Mouse (Mus musculus) kidney, adult 8-10 months (tissue): Measurements from ENCODE around the gene Hsd17b1.

Source experiments
- DNase-seq, 2 experiments: peaks; one replicate each; pipeline ENCODE4 v3.0.0; 2022

The Hsd17b1 gene

DNA sequence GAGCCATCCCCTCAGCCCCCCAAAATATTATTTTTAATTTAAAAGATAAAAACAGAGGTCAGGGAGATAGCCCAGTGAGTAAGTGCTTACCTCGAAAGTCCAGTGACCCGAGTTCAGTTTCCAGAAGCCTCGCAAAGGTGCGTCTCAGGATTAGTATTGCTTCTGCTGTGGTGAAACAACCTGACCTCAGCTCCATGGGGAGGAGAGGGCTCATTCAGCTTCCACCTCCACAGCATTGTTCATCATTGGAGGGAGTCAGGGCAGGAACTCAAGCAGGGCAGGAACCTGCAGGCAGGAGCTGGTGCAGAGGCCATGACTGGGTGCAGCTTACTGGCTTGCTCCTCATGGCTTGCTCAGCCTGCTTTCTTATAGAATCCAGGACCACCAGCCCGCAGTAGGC, 17.2 kb upstream of the Hsd17b1 start:
- no peak for DNase-seq

DNA sequence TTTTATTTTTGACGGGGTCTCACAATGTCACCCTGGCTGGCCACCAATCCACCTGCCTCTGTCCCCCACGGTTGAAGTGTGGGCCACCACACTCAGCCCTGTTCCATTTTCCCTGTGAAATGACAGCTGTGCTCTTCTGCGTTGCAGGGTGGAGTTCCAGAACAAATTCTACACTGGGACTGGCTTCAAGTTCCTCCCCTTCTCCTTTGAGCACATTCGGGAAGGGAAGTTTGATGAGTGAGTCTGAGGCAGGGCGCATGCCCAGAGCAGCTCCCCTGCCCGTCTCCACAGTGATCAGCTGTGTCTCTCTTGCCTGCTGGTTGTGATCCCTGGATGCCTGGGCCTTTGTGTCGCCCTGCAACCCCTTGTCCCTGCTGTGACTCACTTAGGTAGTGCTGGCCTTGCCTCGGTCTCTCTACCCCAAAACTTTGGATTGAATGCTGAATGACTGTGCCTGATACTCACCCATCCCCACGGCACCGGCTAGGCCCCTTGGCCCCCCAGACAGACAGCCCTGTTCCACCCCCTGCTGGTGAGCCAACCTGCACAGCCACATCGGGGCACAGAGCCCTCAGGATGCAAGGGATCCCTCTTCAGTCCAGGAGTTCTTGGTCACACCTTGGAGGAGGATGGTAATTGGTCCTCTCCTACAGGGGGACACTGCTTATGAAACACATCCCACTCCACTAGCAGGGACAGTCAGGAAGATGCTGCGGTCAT, 15.9 kb upstream of the Hsd17b1 start:
- no peak for DNase-seq

DNA sequence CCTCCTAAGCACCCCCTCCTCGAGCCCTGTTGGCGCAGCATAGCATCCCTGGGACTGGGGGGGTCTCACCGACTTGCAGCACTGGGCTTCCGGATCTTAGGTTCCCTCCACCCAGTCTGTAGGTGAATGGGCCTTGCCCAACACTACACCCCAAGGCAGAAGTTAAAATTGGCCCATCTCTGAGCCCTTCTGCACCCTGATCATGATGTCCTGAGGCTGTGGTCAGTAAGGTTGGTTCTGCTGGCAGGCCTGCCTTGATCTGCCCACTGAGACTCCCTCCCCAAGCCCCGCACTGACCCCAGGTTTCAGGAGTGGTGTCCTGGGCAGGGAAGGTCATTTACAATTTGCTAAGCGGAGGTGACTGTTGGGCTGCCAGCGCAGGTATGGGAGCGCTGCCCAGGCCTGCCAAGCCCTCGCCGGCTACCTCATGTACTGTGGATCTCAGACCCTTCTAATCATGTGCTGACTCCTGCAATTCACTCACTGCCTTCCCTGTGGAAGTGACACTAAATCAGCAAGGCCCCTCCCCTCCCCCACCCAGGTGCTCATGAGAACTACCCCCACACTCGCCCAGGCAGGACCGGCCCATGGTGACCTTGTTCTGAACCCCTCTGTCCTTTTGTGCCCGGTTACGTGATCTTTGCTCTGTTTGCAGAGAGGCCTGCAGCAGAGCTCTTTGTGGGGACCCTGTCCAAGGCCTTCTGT, 15.1 kb upstream of the Hsd17b1 start:
- DNase-seq = no peak

DNA sequence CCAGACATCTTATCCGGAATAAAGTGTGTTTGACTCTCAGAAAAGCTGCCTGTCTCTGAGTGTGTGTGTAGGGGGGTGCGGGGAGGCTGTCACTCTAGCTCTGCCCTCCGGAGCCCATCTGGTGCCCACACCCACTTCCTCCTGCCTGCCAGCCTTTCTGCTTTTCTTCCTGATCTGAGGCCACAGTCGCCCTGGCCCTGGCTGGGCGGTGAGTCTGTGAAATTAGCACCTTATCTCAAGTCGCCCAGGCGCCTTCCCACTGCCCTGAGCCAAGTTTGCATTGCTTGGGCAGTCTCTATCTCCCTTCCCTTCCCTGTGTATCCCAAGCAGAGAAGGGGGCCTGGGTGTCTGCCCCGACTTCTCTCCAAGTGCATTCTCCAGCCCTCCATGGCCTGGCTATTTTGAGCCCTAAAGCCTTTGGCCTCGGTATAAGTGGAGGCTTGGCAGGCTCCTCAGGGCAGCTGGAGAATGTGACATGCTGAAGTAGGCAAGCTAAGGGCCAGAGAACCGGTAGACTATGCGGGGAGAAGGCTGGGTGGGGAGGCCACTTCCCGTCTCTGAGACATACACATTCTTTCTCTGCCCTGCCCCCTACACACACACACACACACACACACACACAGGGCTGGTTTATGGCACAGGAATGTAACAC, 14.4 kb upstream of the Hsd17b1 start:
- no peak for DNase-seq

DNA sequence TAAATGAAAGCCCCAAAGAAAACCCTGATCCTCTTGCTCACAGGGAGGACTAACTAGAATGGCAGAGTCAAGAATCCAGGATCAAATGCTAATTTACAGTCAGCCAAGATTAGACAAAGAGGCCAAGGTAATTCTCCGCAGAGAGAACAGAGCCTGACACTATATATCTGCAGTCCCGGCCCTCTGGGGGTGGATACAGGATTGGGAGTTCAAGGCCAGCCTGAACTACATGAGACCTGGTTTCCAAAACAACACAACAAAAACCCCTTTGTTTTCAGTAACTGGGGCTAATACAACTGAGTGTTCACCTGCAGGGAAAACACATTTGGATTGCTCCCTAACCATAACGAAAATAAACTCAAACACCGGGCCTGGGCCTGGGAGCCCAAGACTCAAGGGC, 13.7 kb upstream of the Hsd17b1 start:
- no peak for DNase-seq

DNA sequence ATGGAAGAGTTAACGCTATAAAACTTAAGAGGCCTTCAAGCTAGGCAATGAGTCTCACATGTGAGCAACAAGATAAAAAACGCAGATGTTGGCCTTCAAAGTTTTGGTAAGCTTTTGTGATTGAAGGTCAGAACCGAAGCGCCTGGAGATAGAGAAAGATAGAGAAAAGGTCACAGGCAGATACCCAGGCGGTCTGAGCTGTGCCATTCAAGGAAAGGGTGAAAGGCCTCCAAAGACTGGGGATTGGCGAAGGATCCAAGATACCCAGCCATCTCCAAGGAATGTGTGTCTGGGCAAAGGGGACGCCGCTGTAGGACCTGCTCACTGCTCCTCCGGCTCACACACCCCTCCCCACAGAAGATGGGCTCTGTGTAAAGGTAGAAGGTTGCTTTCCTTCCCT, 13.2 kb upstream of the Hsd17b1 start:
- DNase-seq = no peak

DNA sequence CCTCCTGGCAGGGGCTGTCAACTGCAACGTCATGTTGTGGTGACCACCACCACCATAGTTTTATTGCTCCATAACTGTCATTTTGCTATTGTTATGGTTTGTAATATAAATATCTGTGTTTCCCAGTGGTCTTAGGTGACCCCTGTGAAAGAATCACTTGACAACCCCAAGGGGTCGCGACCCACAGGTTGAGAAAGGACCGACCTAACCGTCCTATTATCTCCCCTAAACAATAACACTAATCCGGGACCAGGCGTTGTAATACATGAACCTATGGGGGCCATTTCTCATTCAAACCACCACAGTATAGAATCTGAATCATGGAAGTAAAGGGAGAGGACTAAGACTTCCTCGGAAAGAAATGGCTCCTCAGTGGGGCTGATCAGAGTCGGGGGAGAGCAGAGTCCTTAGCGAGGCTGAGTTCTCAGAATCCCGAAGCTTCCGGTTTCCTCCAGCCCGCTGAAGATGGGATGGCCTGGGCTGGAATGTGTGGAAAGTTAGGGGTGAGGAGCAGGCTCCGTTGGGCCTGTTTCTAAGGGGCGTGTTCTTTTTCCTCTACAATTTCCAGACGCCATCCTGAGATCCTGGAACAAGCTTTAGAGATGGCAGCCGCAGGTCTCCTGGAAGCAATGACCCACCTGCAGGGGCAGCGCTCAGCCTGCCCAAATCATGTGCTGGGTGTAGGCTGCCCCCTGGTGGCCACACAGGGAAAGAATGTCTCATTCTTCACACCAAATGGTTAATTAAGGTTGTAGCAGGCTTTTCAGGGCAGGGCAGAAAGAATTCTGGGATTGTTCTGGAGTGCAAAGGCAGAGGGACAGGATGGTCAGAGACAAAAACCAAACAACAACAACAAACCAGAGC, 11.4 kb upstream of the Hsd17b1 start:
- DNase-seq = peak; percentile 82 to 91

DNA sequence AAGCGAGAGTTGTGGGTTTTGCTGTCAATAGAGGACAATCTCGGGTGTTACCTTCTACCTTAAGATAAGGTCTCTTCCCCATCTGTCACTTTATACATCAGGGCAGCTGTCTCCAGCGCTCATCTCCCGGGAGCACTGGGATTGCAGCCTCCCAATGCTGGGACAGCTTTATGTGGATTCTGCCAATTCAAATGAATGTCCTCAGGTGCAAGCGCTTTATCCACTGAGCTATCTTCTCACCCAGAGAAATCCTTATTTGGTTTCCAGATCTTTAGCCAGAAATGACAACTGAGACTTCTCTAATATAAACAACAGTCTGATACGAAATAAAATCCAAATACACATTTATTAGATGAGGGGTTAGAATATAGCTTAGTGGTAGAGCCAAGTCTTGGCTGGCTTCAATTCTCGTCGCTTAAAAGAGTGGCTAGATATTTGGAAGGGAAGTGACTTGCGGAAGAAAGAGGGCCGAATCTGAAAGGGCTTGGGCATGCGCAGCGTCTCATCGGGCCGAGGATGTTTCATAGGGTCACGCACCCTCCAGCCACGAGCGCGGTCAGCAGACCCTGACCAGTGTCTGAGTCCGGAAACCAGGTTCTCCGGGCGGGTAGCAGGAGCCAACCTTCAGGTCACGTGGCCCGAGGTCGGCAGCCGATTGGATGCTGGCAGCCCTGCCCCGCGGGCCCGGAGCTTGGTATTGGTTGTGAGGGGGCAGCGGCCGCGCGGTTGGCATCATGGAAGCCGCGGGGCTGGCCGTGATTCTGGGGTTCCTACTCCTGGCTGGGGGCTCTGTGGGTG, 8.6 kb upstream of the Hsd17b1 start, which contains the start of gene Naglu:
Gene Naglu (plus strand): TSS at position 622 of the 798 bp plus-strand sequence.
- peak; percentile 97 for DNase-seq

DNA sequence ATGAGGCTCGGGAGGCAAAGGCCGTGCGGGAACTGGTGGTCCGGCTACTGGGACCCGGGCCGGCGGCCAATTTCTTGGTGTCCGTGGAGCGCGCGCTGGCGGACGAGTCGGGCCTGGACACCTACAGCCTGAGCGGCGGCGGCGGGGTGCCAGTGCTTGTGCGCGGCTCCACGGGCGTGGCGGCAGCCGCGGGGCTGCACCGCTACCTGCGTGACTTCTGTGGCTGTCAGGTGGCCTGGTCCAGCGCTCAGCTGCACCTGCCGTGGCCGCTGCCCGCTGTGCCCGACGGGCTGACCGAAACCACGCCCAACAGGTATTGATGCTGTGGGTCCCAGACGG, 8.1 kb upstream of the Hsd17b1 start:
- DNase-seq = no peak

DNA sequence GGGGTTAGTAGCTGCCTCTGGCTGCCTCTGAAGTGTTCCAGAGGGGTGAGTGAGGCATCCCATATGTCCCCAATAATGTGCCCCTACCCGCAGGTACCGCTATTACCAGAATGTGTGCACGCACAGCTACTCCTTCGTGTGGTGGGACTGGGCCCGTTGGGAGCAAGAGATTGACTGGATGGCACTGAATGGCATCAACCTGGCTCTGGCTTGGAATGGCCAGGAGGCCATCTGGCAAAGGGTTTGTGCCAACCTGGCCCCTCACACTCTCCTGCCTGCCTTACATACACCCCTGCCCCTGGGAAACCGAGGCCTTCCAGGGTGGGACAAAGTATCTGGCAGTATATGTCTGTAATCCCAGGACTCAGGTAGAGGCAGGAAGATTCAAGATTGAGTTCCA, 7.2 kb upstream of the Hsd17b1 start:
- no peak for DNase-seq

DNA sequence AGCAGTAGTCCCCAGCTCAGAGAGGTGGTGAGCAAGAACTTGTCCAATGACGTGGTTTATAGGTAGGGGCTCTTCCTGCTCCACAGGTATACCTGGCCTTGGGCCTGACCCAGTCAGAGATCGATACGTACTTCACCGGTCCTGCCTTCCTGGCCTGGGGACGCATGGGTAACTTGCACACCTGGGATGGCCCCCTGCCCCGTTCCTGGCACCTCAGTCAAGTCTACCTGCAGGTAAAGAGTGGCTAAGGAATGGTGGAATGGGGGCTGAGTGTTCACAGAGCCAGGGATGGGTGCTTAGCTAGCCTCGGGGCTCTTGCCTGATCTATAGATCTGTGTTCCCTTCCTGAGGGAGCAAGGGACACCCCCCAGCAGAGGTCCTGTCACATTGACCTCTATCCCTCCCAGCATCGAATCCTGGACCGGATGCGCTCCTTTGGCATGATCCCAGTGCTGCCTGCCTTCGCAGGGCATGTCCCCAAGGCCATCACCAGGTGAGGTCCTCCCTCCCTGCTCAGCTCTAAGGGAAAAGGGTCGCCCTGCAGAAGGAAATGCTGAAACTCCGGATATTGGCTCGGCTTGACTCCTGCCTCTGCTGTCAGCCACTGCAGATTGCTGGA, 6.3 kb upstream of the Hsd17b1 start:
- DNase-seq = no peak

DNA sequence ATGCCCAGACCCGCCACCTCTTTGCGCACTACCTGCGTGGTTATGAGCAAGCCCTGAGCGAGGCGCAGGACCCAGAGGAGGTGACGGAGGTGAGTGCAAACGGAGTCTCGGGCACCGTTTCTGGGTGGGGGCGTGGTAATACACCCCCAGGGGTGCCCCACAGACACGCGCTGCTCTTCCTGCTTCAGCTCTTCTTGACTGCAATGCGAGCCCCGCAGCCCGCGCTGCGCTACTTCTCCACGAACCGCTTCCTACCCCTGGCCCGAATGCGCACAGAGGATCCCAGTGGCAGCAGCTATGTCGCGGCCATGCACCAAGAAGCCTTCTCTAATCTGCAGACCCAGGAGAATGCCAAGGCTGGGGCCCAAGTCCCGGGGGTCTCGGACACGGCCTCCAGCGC, 1.5 kb downstream of the Hsd17b1 start:
- DNase-seq = no peak

DNA sequence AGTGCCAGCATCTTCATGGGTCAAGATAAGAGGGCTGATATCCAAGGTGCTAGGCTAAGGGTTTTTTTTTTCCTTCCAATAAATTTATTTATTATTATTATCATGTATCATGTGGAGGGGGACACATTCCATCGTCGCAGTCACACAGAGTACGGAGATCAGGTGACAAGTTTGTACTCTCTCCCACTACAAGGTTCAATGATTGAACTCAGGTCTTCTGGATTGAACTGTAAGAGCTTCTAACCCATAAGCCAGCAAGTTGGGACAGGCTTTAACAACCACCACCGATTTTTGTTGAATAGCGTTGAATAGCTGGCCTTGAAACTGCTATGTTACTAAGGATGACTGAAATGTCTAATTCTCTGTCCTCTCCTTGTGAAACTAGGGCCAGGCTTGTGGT, 2.2 kb downstream of the Hsd17b1 start:
- DNase-seq = no peak

DNA sequence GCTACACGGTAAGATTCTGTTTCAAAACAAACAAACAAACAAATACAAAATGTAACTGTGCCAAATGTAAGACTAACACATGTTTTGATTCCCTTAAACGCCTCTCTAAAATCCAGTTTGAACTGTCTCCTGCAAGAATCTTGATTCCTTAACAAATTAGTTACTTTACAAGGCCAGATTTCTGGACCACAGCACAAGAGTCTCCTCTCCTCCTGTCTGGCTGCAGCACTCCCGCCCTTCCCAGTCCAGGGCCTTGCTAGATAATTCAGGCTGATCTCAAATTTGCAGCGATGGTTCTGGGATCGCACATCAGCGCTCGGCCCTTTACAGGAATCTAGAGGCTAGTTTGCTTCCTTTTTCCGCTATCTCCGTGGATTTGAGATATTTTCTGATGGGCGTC, 3.4 kb downstream of the Hsd17b1 start:
- DNase-seq = no peak

DNA sequence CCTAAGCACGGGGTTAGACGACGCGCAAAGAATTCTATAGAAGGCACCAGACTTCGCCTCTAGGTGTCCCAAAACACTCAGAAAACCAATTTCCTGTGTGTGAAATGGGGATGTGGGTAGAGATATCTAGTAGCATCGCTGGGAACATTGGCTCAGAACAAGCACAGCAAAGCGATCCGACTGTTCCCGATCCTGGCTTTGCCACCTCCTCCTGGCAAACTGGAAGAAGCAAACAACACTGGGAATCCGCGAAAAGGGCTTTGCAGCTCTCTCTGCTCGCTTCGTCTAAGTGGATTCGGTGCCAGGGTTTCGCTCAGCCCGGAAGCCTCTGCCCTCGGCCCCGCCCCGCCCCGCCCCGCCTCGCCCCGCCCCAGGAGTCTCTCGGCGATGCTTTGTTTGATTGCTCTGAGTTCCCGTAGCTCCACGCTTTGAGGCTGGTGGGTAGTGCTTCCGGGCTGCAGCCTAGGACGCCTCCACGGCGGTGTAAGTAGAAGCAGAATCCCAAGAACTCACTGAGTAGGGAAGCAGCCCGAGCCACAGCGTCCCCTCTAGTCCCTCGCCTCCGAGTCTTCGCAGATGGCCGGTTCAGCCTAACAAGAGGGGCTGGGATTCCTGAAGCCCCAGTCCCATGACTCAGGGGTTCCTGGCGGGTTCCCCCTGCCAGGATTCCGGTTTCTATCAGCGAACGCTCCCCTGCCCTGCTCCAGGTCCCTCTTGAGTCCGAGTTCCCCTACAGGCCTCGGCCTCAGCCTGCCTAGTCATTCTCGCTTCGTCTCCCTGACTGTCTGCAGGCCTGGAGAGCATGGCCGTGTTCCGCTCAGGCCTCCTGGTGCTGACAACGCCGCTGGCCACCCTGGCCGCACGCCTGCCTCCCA, 4.2 kb downstream of the Hsd17b1 start, which contains the start of gene Coasy:
Gene Coasy (plus strand): TSS at position 358 of the 875 bp plus-strand sequence.
- DNase-seq = peak; percentile 85 to 88

DNA sequence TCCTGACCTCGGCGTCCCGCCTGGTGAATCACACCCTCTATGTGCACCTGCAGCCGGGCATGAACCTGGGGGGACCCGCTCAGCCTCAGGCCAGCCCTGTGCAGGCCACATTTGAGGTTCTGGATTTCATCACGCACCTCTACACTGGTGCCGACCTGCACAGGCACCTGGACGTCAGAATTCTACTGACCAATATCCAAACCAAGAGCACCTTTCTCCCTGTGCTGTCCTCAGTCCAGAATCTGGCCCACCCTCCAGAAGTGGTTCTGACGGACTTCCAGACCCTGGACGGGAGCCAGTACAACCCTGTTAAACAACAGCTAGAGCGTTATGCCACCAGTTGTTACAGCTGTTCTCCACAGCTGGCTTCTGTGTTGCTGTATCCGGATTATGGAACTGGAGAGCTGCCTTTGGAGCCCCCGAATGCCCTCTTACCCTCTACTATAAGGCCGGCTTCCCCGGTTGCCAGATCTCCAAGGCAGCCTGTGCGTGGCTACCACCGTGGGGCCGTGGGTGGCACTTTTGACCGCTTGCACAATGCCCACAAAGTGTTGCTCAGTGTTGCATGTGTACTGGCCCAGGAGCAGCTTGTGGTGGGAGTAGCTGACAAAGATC, 5.0 kb downstream of the Hsd17b1 start:
- DNase-seq = peak; percentile 70 to 81

DNA sequence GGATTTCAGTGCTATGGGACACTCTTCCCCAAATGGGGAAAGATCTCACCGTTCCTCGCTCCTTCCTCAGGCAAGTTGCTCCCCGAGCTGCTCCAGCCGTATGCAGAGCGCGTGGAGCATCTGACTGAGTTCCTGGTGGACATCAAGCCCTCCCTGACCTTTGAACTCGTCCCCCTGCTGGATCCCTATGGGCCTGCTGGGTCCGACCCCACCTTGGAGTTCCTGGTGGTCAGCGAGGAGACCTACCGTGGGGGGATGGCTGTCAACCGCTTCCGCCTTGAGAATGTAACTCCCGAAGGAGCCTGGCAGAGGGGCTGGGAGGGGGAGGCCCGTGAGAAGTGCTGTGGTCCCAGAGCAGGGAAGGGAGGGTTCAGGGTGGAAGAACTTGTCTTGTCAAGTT, 6.0 kb downstream of the Hsd17b1 start:
- no peak for DNase-seq

DNA sequence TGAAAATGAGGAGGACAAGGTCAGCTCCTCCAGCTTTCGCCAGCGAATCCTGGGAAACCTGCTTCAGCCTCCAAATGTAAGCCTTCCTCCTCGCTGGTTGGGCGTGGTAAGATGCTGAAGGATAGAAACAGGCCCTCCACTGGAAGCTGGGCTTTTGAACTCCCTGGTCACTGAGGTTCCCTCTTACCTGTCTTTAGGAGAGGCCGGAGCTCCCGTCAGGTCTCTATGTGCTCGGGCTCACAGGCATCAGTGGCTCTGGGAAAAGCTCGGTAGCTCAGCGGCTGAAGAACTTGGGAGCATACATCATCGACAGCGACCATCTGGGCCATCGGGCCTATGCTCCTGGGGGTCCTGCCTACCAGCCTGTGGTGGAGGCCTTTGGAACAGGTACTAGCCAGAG, 6.6 kb downstream of the Hsd17b1 start:
- no peak for DNase-seq

DNA sequence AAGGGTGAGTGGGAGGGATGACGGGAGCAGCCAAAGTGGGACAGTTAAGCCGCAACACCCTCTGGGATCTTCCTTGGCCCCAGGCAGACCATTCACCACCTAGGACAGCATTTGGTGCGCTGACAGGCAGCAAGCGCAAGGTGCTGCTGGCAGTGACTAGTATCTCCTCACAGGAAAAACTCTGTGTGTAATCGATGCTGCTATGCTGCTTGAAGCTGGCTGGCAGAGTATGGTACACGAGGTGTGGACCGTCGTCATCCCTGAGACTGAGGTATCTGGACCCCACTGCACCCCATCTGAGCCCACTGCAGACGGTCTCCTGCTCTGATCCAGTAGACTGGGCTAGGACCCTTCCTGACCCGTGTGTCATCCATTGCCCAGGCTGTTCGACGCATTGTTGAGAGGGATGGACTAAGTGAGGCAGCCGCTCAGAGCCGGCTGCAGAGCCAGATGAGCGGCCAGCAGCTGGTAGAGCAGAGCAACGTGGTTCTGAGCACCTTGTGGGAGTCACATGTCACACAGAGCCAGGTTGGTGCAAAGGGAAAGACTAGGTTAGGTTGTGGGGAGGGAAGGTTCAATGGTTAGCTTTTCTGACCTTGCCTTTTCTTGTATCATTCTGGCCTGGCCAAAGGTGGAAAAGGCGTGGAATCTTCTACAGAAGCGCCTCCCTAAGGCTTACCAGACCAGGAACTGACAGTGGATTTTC, 7.6 kb downstream of the Hsd17b1 start:
- DNase-seq = peak; percentile 56 to 64

DNA sequence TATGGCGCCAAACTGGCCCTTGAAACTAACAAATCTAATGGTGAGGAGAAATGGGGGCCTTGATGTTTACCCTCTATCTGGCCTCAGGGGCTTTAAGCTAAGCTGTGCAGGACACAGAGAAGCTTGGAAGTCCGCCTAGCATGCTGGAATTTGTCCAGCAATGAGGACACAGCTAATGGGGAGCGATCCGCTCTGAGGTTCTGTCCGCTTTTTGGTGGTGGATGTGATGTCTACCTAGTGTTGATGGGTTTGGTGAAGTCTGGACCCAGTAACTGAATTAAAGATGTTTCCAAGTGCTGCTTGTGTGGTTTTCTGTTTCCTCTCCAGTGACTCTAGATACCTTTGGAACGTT, 8.1 kb downstream of the Hsd17b1 start:
- DNase-seq = no peak
